Comparison of ENCODE assay signal across 22 mouse cellular contexts in the genomic region with DNA sequence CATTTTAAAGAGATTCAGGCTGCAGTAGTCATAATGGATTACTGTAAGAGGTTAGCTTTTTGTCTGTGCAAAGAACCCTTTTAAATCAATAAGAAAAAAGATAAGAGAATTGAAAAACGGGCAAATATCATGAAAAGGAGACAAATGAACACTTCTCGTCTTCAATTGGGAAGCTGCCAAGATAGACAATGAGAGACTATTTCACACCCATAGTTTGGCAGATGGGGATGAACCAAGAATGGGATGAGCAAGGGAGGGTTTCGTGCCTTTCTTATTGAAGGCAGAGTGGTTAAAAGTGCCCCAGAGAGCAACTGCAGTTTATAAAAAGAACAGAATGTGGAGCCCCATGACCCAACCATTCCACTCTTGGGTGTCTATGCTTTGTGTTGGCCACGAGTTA.
DNase-seq lines count a peak whose midpoint lies in the region; ATAC-seq lines count a peak whose summit lies in the region.
"Had no signal": no experiment of that assay in that cellular context is flagged by ENCODE, and none has a peak within 500 bp of the region (broad histone marks: within the 10 kb centered on the region; RNA-seq: fewer than 3 reads in every experiment).

No protein-coding gene starts in this region.

- H3K4me3 ChIP-seq in embryonic facial prominence, embryonic 10.5 days, result no peak overlapping the region

- H3K36me3 ChIP-seq in embryonic facial prominence, embryonic 10.5 days (replicated peaks), result no peaks in the 10 kb centered on the region
- H3K36me3 ChIP-seq: G1E had no signal

- H3K4me1 ChIP-seq in embryonic facial prominence, embryonic 10.5 days, result peaks cover 6% of the 10 kb centered on the region

- no peaks in the 10 kb centered on the region for H3K9me3 ChIP-seq in embryonic facial prominence, embryonic 10.5 days

- H3K27me3 ChIP-seq in embryonic facial prominence, embryonic 10.5 days (replicated peaks; ENCODE audit: low read depth, poor library complexity, severe bottlenecking), result no peaks in the 10 kb centered on the region
- H3K27me3 ChIP-seq: Patski had no signal

- WGBS in embryonic facial prominence, embryonic 10.5 days, result 88% methylated on average over 4 of the region's 4 CpGs

- H3K27ac ChIP-seq in embryonic facial prominence, embryonic 10.5 days (replicated peaks), result no peak overlapping the region

- peak; percentile 13 for DNase-seq in cerebellum, adult 8-10 months
- DNase-seq in cerebellum, postnatal 4 days (ENCODE audit: low spot score in 2 of 2), result no peak
- DNase-seq in cerebellum, adult 9-10 months, result peak; percentile 53
- DNase-seq in heart, adult 11 months, result peak; percentile 28
- DNase-seq in heart, adult 8-10 months (ENCODE audit: low spot score), result no peak
- DNase-seq in brain, adult 2 months (ENCODE audit: low read depth, low spot score), result peak; percentile 67
- no peak for DNase-seq in embryonic facial prominence, embryonic 10.5 days (ENCODE audit: low spot score)
- DNase-seq: adrenal gland, adult 2 months; adrenal gland, adult 8-10 months; adrenal gland, postnatal 10 days; adrenal gland, postnatal 14 days; adrenal gland, postnatal 25 days; adrenal gland, postnatal 36 days; B cell, adult 2 months; cerebellum, adult 11 months; cerebellum, adult 11-12 months; cerebellum, adult 18-20 months had no signal

- no peak for ATAC-seq in cerebellum, adult (ENCODE audit: insufficient number of reproducible peaks, low FRiP score, low TSS enrichment)
- ATAC-seq: activated CD4-positive, CD25-positive, alpha-beta regulatory T cell, adult 4 months; CD4-positive, CD25-positive, alpha-beta regulatory T cell, adult 4 months; Patski had no signal

Comparison
In these comparisons a context has a peak if more than half of its experiments do, and no peak if none do; other contexts are left out.
1. DNase-seq: peak in cerebellum, adult 8-10 months (single experiment), cerebellum, adult 9-10 months (single experiment), heart, adult 11 months (single experiment) and brain, adult 2 months (single experiment); none in cerebellum, postnatal 4 days (0 of 2), heart, adult 8-10 months (single experiment) and embryonic facial prominence, embryonic 10.5 days (single experiment).